Mouse (Mus musculus): Measurements from ENCODE around the gene Arhgap25.

DNA sequence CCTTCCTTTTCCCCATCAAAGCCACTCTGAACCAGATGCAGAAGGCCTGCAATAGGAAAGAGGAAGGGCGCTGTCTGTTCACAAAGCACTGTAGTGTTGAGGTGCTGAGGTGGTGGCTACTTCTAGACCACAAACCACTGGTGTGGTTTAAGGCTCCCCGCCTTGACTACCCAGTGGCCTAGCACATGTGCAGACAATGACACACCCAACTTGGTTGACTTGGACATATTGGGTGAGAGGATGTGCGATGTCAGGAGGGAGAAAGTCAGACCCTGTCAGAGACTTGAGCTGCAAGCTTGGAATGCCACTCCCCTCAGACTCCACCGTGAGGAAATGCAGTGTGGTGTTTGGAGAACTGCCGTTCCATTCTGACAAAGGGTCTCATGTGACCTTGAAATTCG is 8.1 kb upstream of the Arhgap25 start:
- TF ChIP-seq POLR2A (IDR thresholded peaks at IDR 0.05; ENCODE audit: insufficient read depth, low read length): no peak
- TF ChIP-seq CTCF (IDR thresholded peaks at IDR 0.05; ENCODE audit: low read depth, low read length): no peak

Measured in ES-Bruce4 (cell line).